Mouse (Mus musculus) limb, embryonic 15.5 days (tissue): ENCODE data around the gene Asic3. TPM values are rescaled to one million over a fixed set of nuclear protein-coding genes. Genes with fewer than 3 reads are reported as not detected.

ENCODE experiments used
- ATAC-seq: fragments of 200-750 bp; cut with Nextera tagmentation; 2 replicates; pipeline ENCODE4 v1.8.0; 2017; ENCODE audit warnings: low read depth, moderate TSS enrichment; ENCODE audit not compliant: insufficient number of reproducible peaks, low FRiP score, low TSS enrichment
- H3K27ac ChIP-seq: fragments of 300-500 bp; sonication (generic); 2 replicates; pipeline ENCODE4 v1.5.1; 2015; ENCODE audit warnings: moderate library complexity, mild to moderate bottlenecking, inconsistent platforms
- H3K27me3 ChIP-seq: fragments of 300-500 bp; sonication (generic); 2 replicates; pipeline ENCODE4 v1.6.1; 2015; ENCODE audit warnings: inconsistent platforms
- H3K36me3 ChIP-seq: fragments of 300-500 bp; sonication (generic); 2 replicates; pipeline ENCODE4 v1.6.1; 2015; ENCODE audit warnings: inconsistent platforms
- H3K4me1 ChIP-seq: fragments of 300-500 bp; sonication (generic); 2 replicates; pipeline ENCODE4 v1.6.1; 2015; ENCODE audit warnings: inconsistent platforms
- H3K4me2 ChIP-seq: fragments of 300-500 bp; sonication (generic); 2 replicates; pipeline ENCODE4 v1.6.1; 2015; ENCODE audit warnings: mild to moderate bottlenecking, inconsistent platforms
- H3K4me3 ChIP-seq: fragments of 300-500 bp; sonication (generic); 2 replicates; pipeline ENCODE4 v1.5.1; 2015; ENCODE audit warnings: mild to moderate bottlenecking, inconsistent platforms
- H3K9ac ChIP-seq: fragments of 300-500 bp; sonication (generic); 2 replicates; pipeline ENCODE4 v1.6.1; 2015; ENCODE audit warnings: inconsistent platforms
- H3K9me3 ChIP-seq: fragments of 300-500 bp; sonication (generic); 2 replicates; pipeline ENCODE4 v1.6.1; 2016; ENCODE audit warnings: inconsistent platforms
- WGBS: fragments of 180-500 bp; shearing (Covaris S2); methylation state at CpG from one replicate; pipeline ENCODE4 v1.1.7; 2015; 5-methylcytosine and 5-hydroxymethylcytosine counted together
- polyA plus RNA-seq: library from polyadenylated mRNA; unstranded; fragments of >200 nt; fragmentation: Nextera tagmentation; extraction: Ambion mirVana; gene quantifications from 2 replicates; pipeline ENCODE4 v1.2.1, GENCODE M21; 2015

The Asic3 gene
- 0.24 and 0.73 TPM in 2 replicates for polyA plus RNA-seq

GRCm38 (mm10) chr5:24413042-24413693 lies at the start of gene Asic3:
Gene Asic3 (plus strand): TSS chr5:24413392.
- 34% methylated on average over 11 of the region's 11 CpGs for WGBS
- no peak for ATAC-seq
- Histone ChIP-seq H3K4me2 (no peak within 1 kb of the TSS), H3K27ac (no peak within 1 kb of the TSS), H3K9me3 (no peaks in the 10 kb centered on the region), H3K9ac (no peak within 1 kb of the TSS), H3K4me1 (peaks cover 24% of the 10 kb centered on the region), H3K4me3 (no peak within 1 kb of the TSS), H3K36me3 (peaks cover 15% of the 10 kb centered on the region), H3K27me3 (no peaks in the 10 kb centered on the region; the same call in 1 of the 2 replicates)

DNA sequence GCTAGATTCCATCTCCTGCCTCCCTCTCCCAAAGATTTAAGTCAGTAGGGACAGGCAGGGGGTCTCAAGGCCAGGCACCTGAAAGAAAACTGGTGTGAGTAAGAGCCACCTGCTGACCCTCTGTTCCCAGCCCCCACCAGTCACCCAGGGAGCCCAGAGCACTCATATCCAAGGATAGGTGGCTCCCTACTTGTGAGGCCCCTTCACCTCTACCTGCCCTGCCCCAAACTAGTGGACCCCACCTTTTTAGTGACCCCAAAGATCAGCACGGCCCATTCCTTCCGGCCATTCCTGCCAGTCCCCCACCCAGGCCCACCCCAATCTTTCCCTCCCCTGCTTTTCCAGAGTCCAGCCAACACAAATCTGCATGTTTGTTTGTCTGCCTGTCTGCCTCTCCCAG lies 49.7 kb upstream of the Asic3 start:
- 69% methylated on average over 2 of the region's 2 CpGs for WGBS
- Histone ChIP-seq H3K4me1 (peaks cover 3% of the 10 kb centered on the region; the same call in 1 of the 2 replicates), H3K36me3 (no peaks in the 10 kb centered on the region), H3K4me2 (no peak overlapping the region), H3K9me3 (no peaks in the 10 kb centered on the region), H3K4me3 (no peak overlapping the region), H3K9ac (no peak overlapping the region), H3K27me3 (no peaks in the 10 kb centered on the region), H3K27ac (no peak overlapping the region)
- no peak for ATAC-seq

DNA sequence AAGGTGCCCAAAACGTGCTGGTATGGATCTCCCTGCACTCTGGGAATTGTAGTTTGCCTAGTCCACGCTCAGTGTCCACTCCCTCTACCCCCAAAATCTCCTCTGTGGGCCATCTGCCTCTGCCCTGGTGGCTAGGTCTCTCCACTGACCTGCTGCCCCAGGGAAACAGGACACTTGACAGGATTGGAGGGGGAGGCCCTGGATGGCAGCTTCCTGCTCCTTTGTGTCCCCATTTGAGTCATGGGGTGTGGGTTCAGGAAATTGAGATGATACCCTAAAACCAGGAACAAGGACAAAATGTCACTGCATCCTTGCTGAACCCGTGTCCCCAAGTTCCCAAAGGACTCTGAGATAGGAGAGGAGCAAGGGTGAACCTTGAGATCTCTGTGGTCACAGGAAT lies 49.1 kb upstream of the Asic3 start:
- no peak for ATAC-seq

GRCm38 (mm10) chr5:24364508-24364907 lies 48.7 kb upstream of the Asic3 start, which contains the start of gene Nos3:
Gene Nos3 (plus strand): TSS chr5:24364810.
- H3K9me3 ChIP-seq: no peaks in the 10 kb centered on the region
- no peaks in the 10 kb centered on the region for H3K27me3 ChIP-seq
- H3K4me3 ChIP-seq: no peak within 1 kb of the TSS
- WGBS: 57% methylated on average over 12 of the region's 12 CpGs
- H3K27ac ChIP-seq: no peak within 1 kb of the TSS
- H3K4me2 ChIP-seq: no peak within 1 kb of the TSS
- peaks cover 3% of the 10 kb centered on the region; the same call in 1 of the 2 replicates for H3K4me1 ChIP-seq
- no peak within 1 kb of the TSS for H3K9ac ChIP-seq
- ATAC-seq: no peak
- H3K36me3 ChIP-seq: no peaks in the 10 kb centered on the region

More for the DNA sequence above, 49.1 kb upstream of the Asic3 start:
- Histone ChIP-seq H3K4me3 (no peak overlapping the region), H3K27ac (no peak overlapping the region), H3K27me3 (no peaks in the 10 kb centered on the region), H3K9ac (no peak overlapping the region), H3K36me3 (no peaks in the 10 kb centered on the region), H3K4me2 (no peak overlapping the region), H3K9me3 (no peaks in the 10 kb centered on the region), H3K4me1 (peaks cover 3% of the 10 kb centered on the region; the same call in 1 of the 2 replicates)
- WGBS: 50% methylated on average over 3 of the region's 3 CpGs

- Histone ChIP-seq H3K27me3 (no peaks in the 10 kb centered on the region), H3K4me1 (peaks cover 3% of the 10 kb centered on the region; the same call in 1 of the 2 replicates), H3K9me3 (no peaks in the 10 kb centered on the region), H3K4me3 (no peak overlapping the region), H3K27ac (no peak overlapping the region), H3K4me2 (no peak overlapping the region), H3K36me3 (no peaks in the 10 kb centered on the region), H3K9ac (no peak overlapping the region)
- 82% methylated on average over 10 of the region's 10 CpGs for WGBS
- ATAC-seq: no peak
Measured at GRCm38 (mm10) chr5:24364963-24365362, 48.2 kb upstream of the Asic3 start.

GRCm38 (mm10) chr5:24365528-24365927 lies 47.7 kb upstream of the Asic3 start:
- Histone ChIP-seq H3K4me3 (no peak overlapping the region), H3K27ac (no peak overlapping the region), H3K9ac (no peak overlapping the region), H3K4me1 (peaks cover 3% of the 10 kb centered on the region; the same call in 1 of the 2 replicates), H3K4me2 (no peak overlapping the region), H3K9me3 (no peaks in the 10 kb centered on the region), H3K36me3 (no peaks in the 10 kb centered on the region), H3K27me3 (no peaks in the 10 kb centered on the region)
- no peak for ATAC-seq
- WGBS: 34% methylated on average over 5 of the region's 5 CpGs

- Histone ChIP-seq H3K4me2 (no peak overlapping the region), H3K27ac (no peak overlapping the region), H3K9ac (no peak overlapping the region), H3K9me3 (no peaks in the 10 kb centered on the region), H3K4me3 (no peak overlapping the region), H3K36me3 (no peaks in the 10 kb centered on the region), H3K4me1 (no peaks in the 10 kb centered on the region), H3K27me3 (no peaks in the 10 kb centered on the region)
- ATAC-seq: no peak
- WGBS: 79% methylated on average over 9 of the region's 9 CpGs
Measured at GRCm38 (mm10) chr5:24366426-24366825, 46.8 kb upstream of the Asic3 start.

DNA sequence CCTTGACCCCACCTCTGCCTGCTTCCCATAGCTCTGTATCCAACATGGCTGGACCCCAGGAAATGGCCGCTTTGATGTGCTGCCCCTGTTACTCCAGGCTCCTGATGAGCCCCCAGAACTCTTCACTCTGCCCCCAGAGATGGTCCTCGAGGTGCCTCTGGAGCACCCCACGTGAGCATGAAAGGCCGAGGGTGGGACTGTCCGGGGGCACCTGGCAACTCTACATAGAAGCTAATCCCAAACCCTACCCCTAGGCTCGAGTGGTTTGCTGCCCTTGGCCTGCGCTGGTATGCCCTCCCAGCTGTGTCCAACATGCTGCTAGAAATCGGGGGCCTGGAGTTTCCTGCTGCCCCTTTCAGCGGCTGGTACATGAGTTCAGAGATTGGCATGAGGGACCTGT lies 43.4 kb upstream of the Asic3 start:
- Histone ChIP-seq H3K36me3 (no peaks in the 10 kb centered on the region), H3K27ac (no peak overlapping the region), H3K4me3 (no peak overlapping the region), H3K9me3 (no peaks in the 10 kb centered on the region), H3K27me3 (no peaks in the 10 kb centered on the region), H3K9ac (no peak overlapping the region), H3K4me2 (no peak overlapping the region), H3K4me1 (no peaks in the 10 kb centered on the region)
- no peak for ATAC-seq
- WGBS: 85% methylated on average over 9 of the region's 9 CpGs

- Histone ChIP-seq H3K4me1 (no peaks in the 10 kb centered on the region), H3K4me2 (no peak overlapping the region), H3K9ac (no peak overlapping the region), H3K27ac (no peak overlapping the region), H3K4me3 (no peak overlapping the region), H3K9me3 (no peaks in the 10 kb centered on the region), H3K27me3 (no peaks in the 10 kb centered on the region), H3K36me3 (no peaks in the 10 kb centered on the region)
- 72% methylated on average over 5 of the region's 5 CpGs for WGBS
- ATAC-seq: no peak
Measured at GRCm38 (mm10) chr5:24373807-24374206, 39.4 kb upstream of the Asic3 start.

DNA sequence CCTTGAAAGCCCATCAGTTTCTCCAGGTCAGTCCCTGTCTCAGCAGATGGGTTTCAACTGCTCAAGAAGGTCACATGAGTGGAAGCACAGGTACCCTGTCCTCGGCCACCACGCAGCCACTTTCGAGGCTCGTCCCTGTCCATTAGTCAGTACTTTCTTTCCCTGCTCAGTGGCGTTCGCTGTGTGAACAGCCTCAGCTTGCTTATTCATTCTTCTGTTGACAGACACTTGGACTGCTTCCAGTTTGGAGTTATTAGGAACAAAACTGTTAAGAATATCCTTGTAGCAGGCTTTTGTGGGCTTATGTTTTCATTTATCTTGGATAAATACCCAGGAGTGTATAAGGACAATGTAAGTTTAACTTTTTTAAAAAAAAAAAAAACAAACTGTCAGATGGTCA lies 39.0 kb upstream of the Asic3 start:
- Histone ChIP-seq H3K27me3 (no peaks in the 10 kb centered on the region), H3K4me3 (no peak overlapping the region), H3K4me1 (no peaks in the 10 kb centered on the region), H3K9me3 (no peaks in the 10 kb centered on the region), H3K36me3 (no peaks in the 10 kb centered on the region), H3K9ac (no peak overlapping the region), H3K4me2 (no peak overlapping the region), H3K27ac (no peak overlapping the region)
- no peak for ATAC-seq
- WGBS: 58% methylated on average over 6 of the region's 6 CpGs

GRCm38 (mm10) chr5:24374666-24375328 lies 38.4 kb upstream of the Asic3 start:
- no peak overlapping the region for H3K9ac ChIP-seq
- ATAC-seq: no peak
- H3K27ac ChIP-seq: no peak overlapping the region
- no peaks in the 10 kb centered on the region for H3K36me3 ChIP-seq
- no peaks in the 10 kb centered on the region for H3K4me1 ChIP-seq
- H3K4me3 ChIP-seq: no peak overlapping the region
- 73% methylated on average over 7 of the region's 7 CpGs for WGBS
- no peak overlapping the region for H3K4me2 ChIP-seq
- no peaks in the 10 kb centered on the region for H3K9me3 ChIP-seq
- H3K27me3 ChIP-seq: no peaks in the 10 kb centered on the region

- Histone ChIP-seq H3K4me3 (no peak overlapping the region), H3K36me3 (no peaks in the 10 kb centered on the region), H3K4me1 (peaks cover 8% of the 10 kb centered on the region), H3K27me3 (no peaks in the 10 kb centered on the region), H3K27ac (no peak overlapping the region), H3K4me2 (no peak overlapping the region), H3K9me3 (no peaks in the 10 kb centered on the region), H3K9ac (no peak overlapping the region)
- 68% methylated on average over 2 of the region's 2 CpGs for WGBS
- ATAC-seq: no peak
Measured at GRCm38 (mm10) chr5:24378700-24379099, 34.5 kb upstream of the Asic3 start.
